Mouse (Mus musculus) common myeloid progenitor, adult 5-6 weeks (primary cell): ENCODE measurements around the gene Exoc6b. TPM values are rescaled to one million over a fixed set of nuclear protein-coding genes. Genes with fewer than 3 reads are reported as not detected.

ENCODE experiments used
- ATAC-seq: replicated peaks from 2 replicates; pipeline ENCODE4 v1.8.0; 2016; ENCODE audit warnings: low read depth, mild to moderate bottlenecking, moderate TSS enrichment, inconsistent platforms; ENCODE audit not compliant: poor library complexity, severe bottlenecking
- total RNA-seq: library from RNA; stranded (forward); fragments of 200-1000, 187-1606 nt; gene quantifications from 2 replicates; pipeline ENCODE4 v1.2.3, GENCODE M21; 2017

The Exoc6b gene
- total RNA-seq, 1 experiment from 2014 or later: 10.7 TPM

DNA sequence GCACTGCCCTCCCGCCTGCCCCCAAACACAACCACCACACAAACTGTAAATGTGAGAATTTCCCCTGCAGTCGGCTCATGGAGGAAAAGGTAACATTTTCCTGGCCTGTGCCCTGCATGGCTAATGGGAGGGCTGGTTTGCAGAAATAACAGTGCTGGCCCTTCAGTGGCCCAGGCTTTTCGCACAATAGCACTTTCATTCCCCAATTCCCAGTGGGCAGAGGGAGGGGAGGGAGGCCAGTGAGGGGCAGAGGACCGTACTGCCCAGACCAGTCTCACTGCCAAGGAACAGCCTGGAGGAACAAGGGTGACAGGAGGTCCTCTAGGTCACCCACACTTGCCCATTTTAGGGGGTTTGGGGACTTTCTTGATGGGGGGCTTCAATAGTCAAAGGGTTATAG lies 491.4 kb downstream of the Exoc6b start:
- ATAC-seq: no peak

- peak; percentile 50; the same call in 1 of the 2 replicates for ATAC-seq
These were observed 495.2 kb downstream of the Exoc6b start for GRCm38 (mm10) chr6:84573905-84574660.

DNA sequence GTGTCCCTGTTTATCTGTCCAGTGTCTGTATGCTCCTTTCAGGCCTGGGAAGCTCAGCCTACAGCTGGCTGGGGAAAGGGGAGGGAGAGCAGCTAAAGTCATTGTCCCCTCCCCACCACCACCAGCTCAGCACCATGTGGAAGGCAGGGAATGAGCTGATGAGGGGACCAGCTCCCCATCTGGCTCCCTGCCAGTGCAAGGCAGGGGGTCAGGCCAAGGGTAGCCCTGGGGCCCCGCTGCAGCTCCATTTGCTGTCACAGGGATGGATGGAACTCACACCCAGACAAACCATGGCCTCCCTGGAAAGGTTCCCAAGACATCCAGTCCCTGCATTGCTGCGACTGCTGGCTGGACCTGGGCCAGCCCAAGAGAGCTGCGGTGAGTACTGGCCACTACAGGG lies 499.3 kb downstream of the Exoc6b start:
- no peak for ATAC-seq

GRCm38 (mm10) chr6:84569590-84569989 lies 499.7 kb downstream of the Exoc6b start:
- ATAC-seq: peak; percentile 73

DNA sequence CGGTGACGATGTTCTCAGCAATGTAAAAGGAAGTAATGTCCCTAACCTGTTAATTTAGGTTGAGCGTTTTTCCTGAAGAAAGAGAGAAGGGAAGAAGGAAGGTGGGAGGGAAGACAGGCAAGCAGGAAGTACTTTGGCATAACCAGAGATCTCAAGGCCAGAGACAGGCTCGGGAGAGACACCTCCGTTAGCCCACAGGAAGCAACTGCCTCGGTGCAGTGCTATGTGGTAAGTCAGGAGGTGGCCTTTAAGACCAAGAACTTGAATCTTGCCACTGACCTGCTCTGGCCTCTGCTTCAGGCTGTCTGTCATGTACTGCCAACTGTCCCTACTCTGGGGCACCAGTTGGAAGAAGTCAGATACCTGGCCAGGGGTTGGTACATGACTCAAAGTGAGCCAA lies 500.4 kb downstream of the Exoc6b start:
- ATAC-seq: peak; percentile 59

Other genes starting within 250 kb of the Exoc6b start
- gene Spr, start 68.3 kb upstream of the Exoc6b start, total RNA-seq: 23.2 and 35.7 TPM in 2 replicates
- gene Emx1, start 117.9 kb upstream of the Exoc6b start, total RNA-seq: not detected in 2 replicates